Mouse (Mus musculus): ENCODE data around the gene Degs2.
"Not testable (repeated sequence)": the region's sequence is repeated elsewhere in the genome, so short reads cannot be mapped to it uniquely, and the experiment has no call there.

The Degs2 gene

GRCm38 (mm10) chr12:108702185-108702584 lies at the start of gene Degs2:
Gene Degs2 (minus strand): TSS chr12:108702315.
- DNase-seq: no peak

GRCm38 (mm10) chr12:108751790-108752189 lies 49.7 kb upstream of the Degs2 start:
- DNase-seq: no peak

GRCm38 (mm10) chr12:108750226-108750625 lies 48.1 kb upstream of the Degs2 start:
- no peak for DNase-seq

- no peak for DNase-seq
Observed at GRCm38 (mm10) chr12:108749454-108749853, 47.3 kb upstream of the Degs2 start.

GRCm38 (mm10) chr12:108749019-108749418 lies 46.9 kb upstream of the Degs2 start:
- DNase-seq: no peak

- DNase-seq: no peak
Observed at GRCm38 (mm10) chr12:108745990-108746389, 43.9 kb upstream of the Degs2 start.

- DNase-seq: no peak
Observed at GRCm38 (mm10) chr12:108742241-108742640, 40.1 kb upstream of the Degs2 start.

- DNase-seq: no peak
Observed at GRCm38 (mm10) chr12:108741472-108741871, 39.4 kb upstream of the Degs2 start.

GRCm38 (mm10) chr12:108738745-108739144 lies 36.6 kb upstream of the Degs2 start:
- DNase-seq: no peak

- no peak for DNase-seq
Observed at GRCm38 (mm10) chr12:108737838-108738237, 35.7 kb upstream of the Degs2 start.

GRCm38 (mm10) chr12:108734386-108734785 lies 32.3 kb upstream of the Degs2 start:
- DNase-seq: no peak

GRCm38 (mm10) chr12:108723841-108724240 lies 21.7 kb upstream of the Degs2 start:
- no peak for DNase-seq

- no peak for DNase-seq
Observed at GRCm38 (mm10) chr12:108722464-108722863, 20.3 kb upstream of the Degs2 start.

- DNase-seq: no peak
Observed at GRCm38 (mm10) chr12:108718485-108718884, 16.4 kb upstream of the Degs2 start.

GRCm38 (mm10) chr12:108715854-108716253 lies 13.7 kb upstream of the Degs2 start:
- no peak for DNase-seq

- not testable (repeated sequence) for DNase-seq
Observed at GRCm38 (mm10) chr12:108713972-108714371, 11.9 kb upstream of the Degs2 start.

GRCm38 (mm10) chr12:108712481-108712880 lies 10.4 kb upstream of the Degs2 start:
- no peak for DNase-seq

- no peak for DNase-seq
Observed at GRCm38 (mm10) chr12:108710861-108711615, 8.9 kb upstream of the Degs2 start.

- no peak for DNase-seq
Observed at GRCm38 (mm10) chr12:108709964-108710765, 8.1 kb upstream of the Degs2 start.

GRCm38 (mm10) chr12:108709386-108709785 lies 7.3 kb upstream of the Degs2 start:
- no peak for DNase-seq

- DNase-seq: no peak
Observed at GRCm38 (mm10) chr12:108706129-108706528, 4.0 kb upstream of the Degs2 start.

GRCm38 (mm10) chr12:108705486-108705885 lies 3.4 kb upstream of the Degs2 start:
- no peak for DNase-seq

GRCm38 (mm10) chr12:108701221-108701620 lies 894 bp downstream of the Degs2 start:
- no peak for DNase-seq

- no peak for DNase-seq
Observed at GRCm38 (mm10) chr12:108700037-108700436, 2.1 kb downstream of the Degs2 start.

Data from cerebellum, postnatal 36 days (tissue).